Mouse (Mus musculus): ENCODE data around the gene Olfr358. TPM values are rescaled to one million over a fixed set of nuclear protein-coding genes. Genes with fewer than 3 reads are reported as not detected.

The Olfr358 gene
- total RNA-seq (2021): not detected

- intact Hi-C loops (cut with DNase I): no loop called here
- DNase-seq (ENCODE audit: low spot score): no peak
These were observed at the start of gene Olfr358 for GRCm38 (mm10) chr2:37009235-37009634. Olfr358 (minus strand) TSS chr2:37009335.

- intact Hi-C loops (cut with DNase I): no loop called here
- no peak for DNase-seq (ENCODE audit: low spot score)
These were observed 12.1 kb downstream of the Olfr358 start for GRCm38 (mm10) chr2:36997030-36997429.

GRCm38 (mm10) chr2:36993527-36993926 is 15.6 kb downstream of the Olfr358 start, which contains the start of gene Olfr357:
Olfr357 (plus strand) TSS chr2:36993827.
- no peak for DNase-seq (ENCODE audit: low spot score)
- intact Hi-C loops (cut with DNase I): no loop called here

Other genes starting within 250 kb of the Olfr358 start
- gene Olfr348, start 225.1 kb downstream of the Olfr358 start, total RNA-seq (2021): not detected
- gene Olfr50, start 218.8 kb downstream of the Olfr358 start, total RNA-seq (2021): not detected
- gene Olfr3, start 192.3 kb downstream of the Olfr358 start, total RNA-seq (2021): not detected
- not detected for gene Olfr350, start 163.0 kb downstream of the Olfr358 start, total RNA-seq (2021)
- gene Olfr351, start 146.7 kb downstream of the Olfr358 start, total RNA-seq (2021): not detected
- gene Olfr352, start 140.9 kb downstream of the Olfr358 start, total RNA-seq (2021): not detected
- gene Olfr353, start 116.4 kb downstream of the Olfr358 start, total RNA-seq (2021): not detected
- not detected for gene Olfr354, start 103.7 kb downstream of the Olfr358 start, total RNA-seq (2021)
- gene Olfr355, start 80.4 kb downstream of the Olfr358 start, total RNA-seq (2021): not detected
- not detected for gene Olfr356, start 72.2 kb downstream of the Olfr358 start, total RNA-seq (2021)
- gene Olfr357, start 15.5 kb downstream of the Olfr358 start, total RNA-seq (2021): not detected
- gene Olfr360, start 56.4 kb upstream of the Olfr358 start, total RNA-seq (2021): not detected
- gene Olfr361, start 80.0 kb upstream of the Olfr358 start, total RNA-seq (2021): not detected
- not detected for gene Olfr362, start 108.6 kb upstream of the Olfr358 start, total RNA-seq (2021)
- gene Olfr364-ps1, start 130.0 kb upstream of the Olfr358 start, total RNA-seq (2021): not detected
- not detected for gene Olfr365, start 178.9 kb upstream of the Olfr358 start, total RNA-seq (2021)
- gene Olfr366, start 202.2 kb upstream of the Olfr358 start, total RNA-seq (2021): not detected

Measured in heart, postnatal 25 days (tissue).